Mouse (Mus musculus): ENCODE results near the gene 1700102P08Rik. TPM values are rescaled to one million over a fixed set of nuclear protein-coding genes. Genes with fewer than 3 reads are reported as not detected.

Gene 1700102P08Rik
- total RNA-seq, 1 experiment from 2014 or later = 0.74 TPM

Other genes with a start within 250 kb of the 1700102P08Rik start
- 2.9 TPM in 2 replicates for gene Bsn, start 202.4 kb upstream of the 1700102P08Rik start, total RNA-seq (2021)
- gene Dag1, start 128.8 kb upstream of the 1700102P08Rik start, total RNA-seq (2021) = 156 and 176 TPM in 2 replicates
- 16.9 and 21.2 TPM in 2 replicates for gene Nicn1, start 102.4 kb upstream of the 1700102P08Rik start, total RNA-seq (2021)
- 6.8 and 13.2 TPM in 2 replicates for gene Amt, start 96.0 kb upstream of the 1700102P08Rik start, total RNA-seq (2021)
- gene Rhoa, start 86.7 kb upstream of the 1700102P08Rik start, total RNA-seq (2021) = 359 and 362 TPM in 2 replicates
- 30.4 and 34.1 TPM in 2 replicates for gene Tcta, start 86.6 kb upstream of the 1700102P08Rik start, total RNA-seq (2021)
- gene Gpx1, start 53.9 kb upstream of the 1700102P08Rik start, total RNA-seq (2021) = 551 and 754 TPM in 2 replicates
- 101 and 117 TPM in 2 replicates for gene Usp4, start 45.0 kb upstream of the 1700102P08Rik start, total RNA-seq (2021)
- gene Ccdc36, start 35.7 kb downstream of the 1700102P08Rik start, total RNA-seq (2021) = not detected in 2 replicates
- not detected in 2 replicates for gene BC048562, start 43.7 kb downstream of the 1700102P08Rik start, total RNA-seq (2021)
- 35.1 and 36.4 TPM in 2 replicates for gene Ccdc71, start 67.7 kb downstream of the 1700102P08Rik start, total RNA-seq (2021)
- gene Klhdc8b, start 68.8 kb downstream of the 1700102P08Rik start, total RNA-seq (2021) = 29.7 and 30.9 TPM in 2 replicates
- gene Lamb2, start 86.9 kb downstream of the 1700102P08Rik start, total RNA-seq (2021) = 121 and 124 TPM in 2 replicates
- gene Usp19, start 97.8 kb downstream of the 1700102P08Rik start, total RNA-seq (2021) = 163 and 175 TPM in 2 replicates
- 179 and 190 TPM in 2 replicates for gene Qars, start 114.9 kb downstream of the 1700102P08Rik start, total RNA-seq (2021)
- gene Qrich1, start 124.0 kb downstream of the 1700102P08Rik start, total RNA-seq (2021) = 114 and 125 TPM in 2 replicates
- 99.2 and 110 TPM in 2 replicates for gene Impdh2, start 167.5 kb downstream of the 1700102P08Rik start, total RNA-seq (2021)
- 55.5 and 67.2 TPM in 2 replicates for gene Ndufaf3, start 174.6 kb downstream of the 1700102P08Rik start, total RNA-seq (2021)
- 48.8 and 51.5 TPM in 2 replicates for gene Dalrd3, start 177.1 kb downstream of the 1700102P08Rik start, total RNA-seq (2021)
- gene Wdr6, start 185.9 kb downstream of the 1700102P08Rik start, total RNA-seq (2021) = 91.0 and 102 TPM in 2 replicates
- gene P4htm, start 204.9 kb downstream of the 1700102P08Rik start, total RNA-seq (2021) = 4.7 and 7.7 TPM in 2 replicates